Mouse (Mus musculus): Measurements from ENCODE around the gene S100a7a.

GRCm38 (mm10) chr3:90614148-90614530, 39.7 kb upstream of the S100a7a start:
- TF ChIP-seq CTCF (IDR thresholded peaks at IDR 0.05; ENCODE audit: extremely low read depth, insufficient read depth, insufficient read length, insufficient replicate concordance) (no peak), POLR2A (IDR thresholded peaks at IDR 0.05; ENCODE audit: low read depth, low read length) (no peak)

All from spleen, adult 2 months (tissue).